Mouse (Mus musculus) liver, embryonic 15.5 days (tissue): ENCODE measurements around the gene Vmn1r120. TPM values are rescaled to one million over a fixed set of nuclear protein-coding genes. Genes with fewer than 3 reads are reported as not detected.
"Not testable (repeated sequence)": the region's sequence is repeated elsewhere in the genome, so short reads cannot be mapped to it uniquely, and the experiment has no call there.

Experiments
- ATAC-seq: fragments of 200-750 bp; cut with Nextera tagmentation; 2 replicates; pipeline ENCODE4 v1.8.0; 2017; ENCODE audit warnings: moderate number of reproducible peaks, mild to moderate bottlenecking, moderate library complexity; ENCODE audit not compliant: insufficient read depth
- H3K27ac ChIP-seq: fragments of 300-500 bp; sonication (generic); replicated peaks from 2 replicates; pipeline ENCODE4 v1.5.1; 2015; ENCODE audit warnings: mild to moderate bottlenecking, inconsistent platforms
- H3K27me3 ChIP-seq: fragments of 300-500 bp; sonication (generic); 2 replicates; pipeline ENCODE4 v1.6.1; 2015; ENCODE audit warnings: mild to moderate bottlenecking, inconsistent platforms
- H3K36me3 ChIP-seq: fragments of 300-500 bp; sonication (generic); replicated peaks from 2 replicates; pipeline ENCODE4 v1.6.1; 2015; ENCODE audit warnings: moderate library complexity, mild to moderate bottlenecking, inconsistent platforms
- H3K4me1 ChIP-seq: fragments of 300-500 bp; sonication (generic); replicated peaks from 2 replicates; pipeline ENCODE4 v1.6.1; 2015; ENCODE audit warnings: inconsistent platforms
- H3K4me2 ChIP-seq: fragments of 300-500 bp; sonication (generic); 2 replicates; pipeline ENCODE4 v1.6.1; 2015; ENCODE audit warnings: moderate library complexity, mild to moderate bottlenecking, inconsistent platforms
- H3K4me3 ChIP-seq: fragments of 300-500 bp; sonication (generic); replicated peaks from 2 replicates; pipeline ENCODE4 v1.5.1; 2015; ENCODE audit warnings: mild to moderate bottlenecking, inconsistent platforms
- H3K9ac ChIP-seq: fragments of 300-500 bp; sonication (generic); 2 replicates; pipeline ENCODE4 v1.6.1; 2015; ENCODE audit warnings: moderate library complexity, mild to moderate bottlenecking, inconsistent platforms
- H3K9me3 ChIP-seq: fragments of 300-500 bp; sonication (generic); replicated peaks from 2 replicates; pipeline ENCODE4 v1.6.1; 2016; ENCODE audit warnings: inconsistent platforms
- whole genome bisulfite sequencing: fragments of 180-500 bp; shearing (Covaris S2); methylation state at CpG from one replicate; pipeline ENCODE4 v1.1.7; 2015; ENCODE audit warnings: mixed read lengths; ENCODE audit not compliant: insufficient replicate concordance; 5-methylcytosine and 5-hydroxymethylcytosine counted together
- polyA plus RNA-seq: library from polyadenylated mRNA; unstranded; fragments of >200 nt; fragmentation: Nextera tagmentation; extraction: Ambion mirVana; gene quantifications from 2 replicates; pipeline ENCODE4 v1.2.1, GENCODE M21; 2015

Vmn1r120 gene
- polyA plus RNA-seq: not detected in 2 replicates

- WGBS: 50% methylated on average over 1 of the region's 1 CpGs
These were observed at the start of gene Vmn1r120 for GRCm38 (mm10) chr7:21053684-21054083. Gene Vmn1r120, minus strand, starts transcription at chr7:21053784.

GRCm38 (mm10) chr7:21098413-21098812 is 44.8 kb upstream of the Vmn1r120 start, which contains the start of gene Vmn1r121:
Gene Vmn1r121, minus strand, starts transcription at chr7:21098513.
- not testable (repeated sequence) for ATAC-seq, H3K27me3 ChIP-seq, H3K4me2 ChIP-seq, H3K9me3 ChIP-seq, H3K4me1 ChIP-seq, H3K9ac ChIP-seq, H3K4me3 ChIP-seq, H3K36me3 ChIP-seq, H3K27ac ChIP-seq
- WGBS: 59% methylated on average over 5 of the region's 5 CpGs

More at GRCm38 (mm10) chr7:21053684-21054083, at the start of gene Vmn1r120:
- H3K27ac ChIP-seq, H3K9me3 ChIP-seq, H3K4me3 ChIP-seq, H3K4me2 ChIP-seq, ATAC-seq, H3K27me3 ChIP-seq, H3K4me1 ChIP-seq, H3K36me3 ChIP-seq, H3K9ac ChIP-seq: not testable (repeated sequence)

DNA sequence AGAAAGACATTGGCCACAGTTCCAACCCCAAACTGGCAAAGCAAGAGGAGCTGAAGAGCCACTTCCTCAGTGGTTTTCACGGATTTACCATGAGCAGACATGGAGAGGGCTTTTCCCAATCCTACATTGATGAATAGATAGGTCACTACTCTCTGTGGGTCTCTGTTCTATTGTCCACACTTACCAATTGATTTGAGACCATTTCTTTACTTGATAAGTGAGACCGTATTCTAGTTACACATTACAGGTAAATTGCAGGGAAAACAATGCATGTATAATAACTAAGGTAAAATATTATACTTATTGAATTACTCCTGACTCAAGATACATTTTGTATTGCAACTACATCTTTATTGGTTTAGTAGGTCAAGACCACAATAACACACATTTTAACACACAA is 41.2 kb downstream of the Vmn1r120 start, which contains the start of gene Vmn1r119:
Gene Vmn1r119 (minus strand): TSS at position 101 of the 400 bp plus-strand sequence.
- not testable (repeated sequence) for H3K4me2 ChIP-seq, H3K27me3 ChIP-seq, H3K36me3 ChIP-seq, ATAC-seq, H3K27ac ChIP-seq, H3K4me3 ChIP-seq, H3K9ac ChIP-seq, H3K9me3 ChIP-seq, H3K4me1 ChIP-seq
- WGBS: no CpG with 5 or more reads among the region's 2 CpGs

Other genes with a start within 250 kb of the Vmn1r120 start
- not detected in 2 replicates for gene Vmn1r114, start 241.6 kb downstream of the Vmn1r120 start, polyA plus RNA-seq
- gene Vmn1r115, start 208.8 kb downstream of the Vmn1r120 start, polyA plus RNA-seq: not detected in 2 replicates
- gene Vmn1r116, start 181.5 kb downstream of the Vmn1r120 start, polyA plus RNA-seq: not detected in 2 replicates
- gene Vmn1r117, start 169.7 kb downstream of the Vmn1r120 start, polyA plus RNA-seq: not detected in 2 replicates
- gene Vmn1r118, start 141.4 kb downstream of the Vmn1r120 start, polyA plus RNA-seq: not detected in 2 replicates
- not detected in 2 replicates for gene Vmn1r119, start 41.3 kb downstream of the Vmn1r120 start, polyA plus RNA-seq
- gene Vmn1r121, start 44.7 kb upstream of the Vmn1r120 start, polyA plus RNA-seq: not detected in 2 replicates
- gene Vmn1r122, start 80.3 kb upstream of the Vmn1r120 start, polyA plus RNA-seq: not detected in 2 replicates
- not detected in 2 replicates for gene Vmn1r123, start 108.4 kb upstream of the Vmn1r120 start, polyA plus RNA-seq
- gene Gm5157, start 136.6 kb upstream of the Vmn1r120 start, polyA plus RNA-seq: not detected in 2 replicates
- not detected in 2 replicates for gene Vmn1r124, start 206.8 kb upstream of the Vmn1r120 start, polyA plus RNA-seq
- gene Vmn1r125, start 218.4 kb upstream of the Vmn1r120 start, polyA plus RNA-seq: not detected in 2 replicates
- not detected in 2 replicates for gene Vmn1r126, start 247.7 kb upstream of the Vmn1r120 start, polyA plus RNA-seq